Mouse (Mus musculus) ES-E14 (cell line): ENCODE measurements around the gene St6galnac3. TPM values are rescaled to one million over a fixed set of nuclear protein-coding genes. Genes with fewer than 3 reads are reported as not detected.

Source experiments
- DNase-seq: peaks from one replicate; pipeline ENCODE4 v3.0.0-alpha.2; 2013; ENCODE audit warnings: low read depth, low spot score
- H3K27ac ChIP-seq: 2 replicates; pipeline ENCODE4 v1.5.1; 2012; ENCODE audit warnings: low read depth, mild to moderate bottlenecking, low read length, moderate library complexity, mixed read lengths; ENCODE audit not compliant: poor library complexity, insufficient read depth, severe bottlenecking
- H3K36me3 ChIP-seq: 2 replicates; pipeline ENCODE4 v1.6.1; 2012; ENCODE audit warnings: mild to moderate bottlenecking, low read length, moderate library complexity, mixed read lengths; ENCODE audit not compliant: control insufficient read depth, poor library complexity, insufficient read depth, severe bottlenecking
- H3K4me1 ChIP-seq, 2 experiments: fragments of 150-350 bp in 1 of 2; sonication (generic) in 1 of 2; 2 replicates each; pipeline ENCODE4 v1.6.1; 2012; ENCODE audit warnings: low read length in 2 of 2, mild to moderate bottlenecking in 1 of 2, mixed read lengths in 1 of 2; ENCODE audit not compliant: control insufficient read depth in 2 of 2, insufficient read depth in 2 of 2, poor library complexity in 1 of 2
- H3K4me3 ChIP-seq, 2 experiments: fragments of 150-350 bp in 1 of 2; sonication (generic) in 1 of 2; 2 replicates each; pipeline ENCODE4 v1.5.1; 2012; ENCODE audit warnings: low read length in 2 of 2, low read depth in 1 of 2, mild to moderate bottlenecking in 1 of 2, mixed read lengths in 1 of 2; ENCODE audit not compliant: insufficient read depth in 1 of 2, poor library complexity in 1 of 2, severe bottlenecking in 1 of 2
- H3K9ac ChIP-seq: 2 replicates; pipeline ENCODE4 v1.6.1; 2012; ENCODE audit warnings: low read depth, mild to moderate bottlenecking, low read length, mixed read lengths; ENCODE audit not compliant: poor library complexity, insufficient read depth, severe bottlenecking
- H3K9me3 ChIP-seq: fragments of 150-350 bp; sonication (generic); 2 replicates; pipeline ENCODE4 v1.6.1; 2012; ENCODE audit warnings: low read depth, mild to moderate bottlenecking, low read length; ENCODE audit not compliant: control insufficient read depth, insufficient read depth
- CHD2 ChIP-seq: IDR thresholded peaks from 2 replicates; pipeline ENCODE4 v1.6.1; 2014; ENCODE audit warnings: mild to moderate bottlenecking, low read depth, low read length, inconsistent platforms
- HCFC1 ChIP-seq: IDR thresholded peaks from 2 replicates; pipeline ENCODE4 v1.6.1; 2012; ENCODE audit warnings: low read length, inconsistent platforms, borderline replicate concordance; ENCODE audit not compliant: insufficient read depth
- MAFK ChIP-seq: IDR thresholded peaks from 2 replicates; pipeline ENCODE4 v1.6.1; 2014; ENCODE audit warnings: mild to moderate bottlenecking, low read depth, low read length, inconsistent platforms; ENCODE audit not compliant: insufficient read depth
- ZC3H11A ChIP-seq: IDR thresholded peaks from 2 replicates; pipeline ENCODE4 v1.6.1; 2012; ENCODE audit warnings: low read depth, mild to moderate bottlenecking, inconsistent platforms, low read length, borderline replicate concordance
- ZNF384 ChIP-seq: IDR thresholded peaks from 2 replicates; pipeline ENCODE4 v1.6.1; 2012; ENCODE audit warnings: low read depth, low read length, inconsistent platforms
- in situ Hi-C, 2 experiments: fragments of 600-800 bp; cut with MboI; formaldehyde crosslinking; loops; one replicate each; pipeline ENCODE4 v1.15.1; 2025; ENCODE audit warnings: low sequenced_read_pairs in 2 of 2, inconsistent platforms in 1 of 2; ENCODE audit not compliant: unreplicated experiment in 2 of 2
- total RNA-seq: library from RNA; depleted of rRNA; stranded (reverse); fragments of 300-350 nt; gene quantifications from 2 replicates; pipeline ENCODE4 v1.2.3, GENCODE M21; 2012

Gene St6galnac3
- total RNA-seq, 1 experiment = 3.8 TPM

- in situ Hi-C loops = no loop called here
- TF ChIP-seq MAFK = no peak
- TF ChIP-seq HCFC1 = no peak
- TF ChIP-seq ZC3H11A = no peak
- no peak for TF ChIP-seq ZNF384
- TF ChIP-seq CHD2 = no peak
These were observed 235.3 kb downstream of the St6galnac3 start for GRCm38 (mm10) chr3:153489718-153490117.

GRCm38 (mm10) chr3:153488931-153489330, 236.0 kb downstream of the St6galnac3 start:
- no peak for DNase-seq

More at GRCm38 (mm10) chr3:153489718-153490117, 235.3 kb downstream of the St6galnac3 start:
- DNase-seq = no peak
- Histone ChIP-seq H3K27ac (no peak overlapping the region), H3K4me1 (no peaks in the 10 kb centered on the region), H3K4me3 (no peak overlapping the region), H3K36me3 (no peaks in the 10 kb centered on the region), H3K9me3 (no peaks in the 10 kb centered on the region), H3K9ac (no peak overlapping the region)

GRCm38 (mm10) chr3:153485176-153485575, 239.8 kb downstream of the St6galnac3 start:
- no peak for DNase-seq
- H3K9me3 ChIP-seq = no peaks in the 10 kb centered on the region
- no peaks in the 10 kb centered on the region for H3K36me3 ChIP-seq
- in situ Hi-C loops = no loop called here
- no peaks in the 10 kb centered on the region for H3K4me1 ChIP-seq
- H3K4me3 ChIP-seq = no peak overlapping the region
- no peak for TF ChIP-seq MAFK
- H3K9ac ChIP-seq = no peak overlapping the region
- H3K27ac ChIP-seq = no peak overlapping the region

More at GRCm38 (mm10) chr3:153488931-153489330, 236.0 kb downstream of the St6galnac3 start:
- Histone ChIP-seq H3K4me1 (no peaks in the 10 kb centered on the region), H3K4me3 (no peak overlapping the region), H3K36me3 (no peaks in the 10 kb centered on the region), H3K27ac (no peak overlapping the region), H3K9me3 (no peaks in the 10 kb centered on the region), H3K9ac (no peak overlapping the region)
- in situ Hi-C loops = no loop called here
- TF ChIP-seq CHD2 = no peak
- no peak for TF ChIP-seq HCFC1
- TF ChIP-seq MAFK = no peak
- no peak for TF ChIP-seq ZNF384

GRCm38 (mm10) chr3:153484701-153485100, 240.3 kb downstream of the St6galnac3 start:
- DNase-seq = no peak
- Histone ChIP-seq H3K27ac (no peak overlapping the region), H3K36me3 (no peaks in the 10 kb centered on the region), H3K9ac (no peak overlapping the region), H3K4me3 (no peak overlapping the region), H3K4me1 (no peaks in the 10 kb centered on the region), H3K9me3 (no peaks in the 10 kb centered on the region)
- in situ Hi-C loops = no loop called here
- no peak for TF ChIP-seq CHD2
- TF ChIP-seq ZNF384 = no peak
- TF ChIP-seq MAFK = no peak
- no peak for TF ChIP-seq ZC3H11A
- no peak for TF ChIP-seq HCFC1

- Histone ChIP-seq H3K36me3 (no peaks in the 10 kb centered on the region), H3K9ac (no peak overlapping the region), H3K4me1 (no peaks in the 10 kb centered on the region), H3K4me3 (no peak overlapping the region), H3K9me3 (no peaks in the 10 kb centered on the region), H3K27ac (no peak overlapping the region)
- no peak for TF ChIP-seq CHD2
- no peak for TF ChIP-seq ZNF384
- no peak for TF ChIP-seq MAFK
- TF ChIP-seq HCFC1 = no peak
- TF ChIP-seq ZC3H11A = no peak
- in situ Hi-C loops = no loop called here
- no peak for DNase-seq
These were observed 241.3 kb downstream of the St6galnac3 start for GRCm38 (mm10) chr3:153483691-153484090.
